Mouse (Mus musculus) small intestine, adult 2 months (tissue): ENCODE measurements at regions not wholly inside any gene's neighbourhood (a gene's known extent, or its start where the extent isn't known, plus 50 kb on each side); places are given as distances from the start of the nearest gene placed in this dataset.

Experiments used
- H3K27ac ChIP-seq: fragments of 200-500 bp; 2 replicates; pipeline ENCODE4 v1.5.1; 2012; ENCODE audit warnings: low read depth, low read length, control low read depth, inconsistent platforms; ENCODE audit not compliant: insufficient read depth
- H3K27me3 ChIP-seq: fragments of 200-500 bp; 2 replicates; pipeline ENCODE4 v1.6.1; 2012; ENCODE audit warnings: mild to moderate bottlenecking, moderate library complexity, low read length, inconsistent platforms; ENCODE audit not compliant: control insufficient read depth, insufficient read depth
- H3K36me3 ChIP-seq: fragments of 200-500 bp; 2 replicates; pipeline ENCODE4 v1.6.1; 2012; ENCODE audit warnings: mild to moderate bottlenecking, low read length, control low read depth, inconsistent platforms; ENCODE audit not compliant: control insufficient read depth, insufficient read depth
- H3K4me1 ChIP-seq: fragments of 200-500 bp; 2 replicates; pipeline ENCODE4 v1.6.1; 2012; ENCODE audit warnings: low read length, inconsistent platforms, mixed read lengths; ENCODE audit not compliant: control insufficient read depth, insufficient read depth, insufficient read length
- H3K4me3 ChIP-seq: fragments of 200-500 bp; 2 replicates; pipeline ENCODE4 v1.5.1; 2012; ENCODE audit warnings: low read depth, mild to moderate bottlenecking, control low read depth, inconsistent platforms, low read length, moderate library complexity
- CTCF ChIP-seq: fragments of 200-500 bp; IDR thresholded peaks from 2 replicates; pipeline ENCODE4 v1.5.1; 2012; ENCODE audit warnings: low read depth, mild to moderate bottlenecking, control low read depth, inconsistent platforms, low read length, moderate library complexity, mixed read lengths; ENCODE audit not compliant: insufficient replicate concordance, insufficient read length; ENCODE audit errors: extremely low read depth
- POLR2A ChIP-seq: fragments of 200-500 bp; IDR thresholded peaks from 2 replicates; pipeline ENCODE4 v1.6.1; 2012; ENCODE audit warnings: low read depth, mild to moderate bottlenecking, control low read depth, inconsistent platforms, low read length, moderate library complexity
- WGBS: fragments of 180-500 bp; shearing (Covaris S2); methylation state at CpG from one replicate; pipeline ENCODE4 v1.1.7; 2018; 5-methylcytosine and 5-hydroxymethylcytosine counted together

DNA sequence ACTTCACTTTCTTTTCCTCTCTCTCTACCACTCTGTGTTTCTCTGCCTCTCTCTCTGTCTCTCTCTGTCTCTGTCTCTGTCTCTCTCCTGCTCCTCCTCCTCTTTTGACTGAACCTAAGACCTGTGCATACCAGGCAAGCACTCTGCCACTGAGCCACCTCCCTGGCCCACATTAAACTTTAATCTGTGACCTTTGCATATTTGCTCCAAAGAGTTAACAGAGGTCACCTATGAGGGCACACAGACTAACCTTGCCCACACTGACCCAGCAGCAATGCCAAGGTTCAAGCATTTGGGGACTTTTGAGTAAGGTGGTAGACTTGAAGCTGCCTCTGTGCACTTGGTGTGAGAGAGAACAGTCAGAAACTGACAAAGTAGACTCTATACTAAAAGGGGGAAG lies 123.4 kb upstream of the Tmem45b start:
- TF ChIP-seq CTCF, result no peak
- no peak for TF ChIP-seq POLR2A
- H3K27ac ChIP-seq, result no peak overlapping the region
- H3K36me3 ChIP-seq, result no peaks in the 10 kb centered on the region
- peaks cover 3% of the 10 kb centered on the region; the same call in 1 of the 2 replicates for H3K4me1 ChIP-seq
- no peaks in the 10 kb centered on the region for H3K27me3 ChIP-seq
- H3K4me3 ChIP-seq, result no peak overlapping the region

GRCm38 (mm10) chr9:31583983-31584382 lies 119.7 kb upstream of the Tmem45b start:
- Histone ChIP-seq H3K4me1 (peaks cover 7% of the 10 kb centered on the region; the same call in 1 of the 2 replicates), H3K36me3 (no peaks in the 10 kb centered on the region), H3K27me3 (no peaks in the 10 kb centered on the region), H3K27ac (no peak overlapping the region), H3K4me3 (no peak overlapping the region)
- 30% methylated on average over 10 of the region's 10 CpGs for WGBS
- TF ChIP-seq CTCF (no peak), POLR2A (no peak)

DNA sequence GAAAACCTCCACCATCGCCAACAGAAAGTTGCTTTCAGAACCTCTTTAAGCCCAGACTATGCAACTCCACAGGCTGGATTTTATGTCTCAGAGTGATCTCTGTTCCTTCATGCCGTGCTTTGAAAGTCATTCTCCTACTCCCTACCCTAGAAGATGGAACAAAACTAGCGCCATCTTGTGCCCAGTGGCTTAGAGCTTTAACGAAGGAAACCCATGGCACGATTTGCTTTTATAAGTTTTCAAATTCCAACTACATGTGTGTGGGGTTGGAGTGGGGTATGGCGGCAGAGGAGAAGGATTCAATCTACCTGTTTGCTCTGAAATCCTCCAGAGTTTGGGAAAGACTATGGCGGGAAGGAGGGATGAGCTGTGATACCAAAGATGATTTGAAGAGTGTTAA lies 118.7 kb upstream of the Tmem45b start:
- H3K4me3 ChIP-seq, result no peak overlapping the region
- no peak for TF ChIP-seq CTCF
- no peak for TF ChIP-seq POLR2A
- H3K4me1 ChIP-seq, result peaks cover 10% of the 10 kb centered on the region; the same call in 1 of the 2 replicates
- H3K27me3 ChIP-seq, result no peaks in the 10 kb centered on the region
- no peaks in the 10 kb centered on the region for H3K36me3 ChIP-seq
- 82% methylated on average over 7 of the region's 7 CpGs for WGBS
- no peak overlapping the region for H3K27ac ChIP-seq

- no peak overlapping the region for H3K27ac ChIP-seq
These were observed 114.4 kb upstream of the Tmem45b start for GRCm38 (mm10) chr9:31578506-31579173.

DNA sequence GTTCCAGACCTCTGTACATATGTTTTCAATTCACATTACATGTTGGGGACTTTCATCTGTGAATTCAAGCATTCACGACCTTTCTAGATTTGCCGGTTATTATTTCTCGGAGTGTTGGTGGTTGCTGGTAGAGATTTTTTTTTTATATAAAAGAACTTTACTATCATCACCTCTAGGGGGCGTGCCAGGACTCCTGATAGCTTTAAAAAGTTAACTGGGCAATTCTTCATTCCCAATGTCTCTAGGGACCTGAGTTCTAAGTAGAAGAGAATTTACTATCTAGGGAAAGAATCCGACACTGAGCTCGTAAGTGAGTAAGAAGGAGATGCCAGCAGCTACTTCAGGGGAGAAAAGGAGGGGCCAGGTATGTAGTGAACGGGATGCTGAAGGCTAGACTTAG lies 112.8 kb upstream of the Tmem45b start:
- Histone ChIP-seq H3K4me3 (no peak overlapping the region), H3K4me1 (peaks cover 8% of the 10 kb centered on the region; the same call in 1 of the 2 replicates), H3K27ac (no peak overlapping the region), H3K36me3 (no peaks in the 10 kb centered on the region), H3K27me3 (no peaks in the 10 kb centered on the region)
- 67% methylated on average over 7 of the region's 7 CpGs for WGBS
- no peak for TF ChIP-seq POLR2A
- no peak for TF ChIP-seq CTCF

More at GRCm38 (mm10) chr9:31578506-31579173, 114.4 kb upstream of the Tmem45b start:
- H3K4me1 ChIP-seq, result peaks cover 8% of the 10 kb centered on the region; the same call in 1 of the 2 replicates
- H3K36me3 ChIP-seq, result no peaks in the 10 kb centered on the region
- WGBS, result 75% methylated on average over 8 of the region's 8 CpGs
- no peak overlapping the region for H3K4me3 ChIP-seq
- no peaks in the 10 kb centered on the region for H3K27me3 ChIP-seq
- TF ChIP-seq CTCF, result no peak
- TF ChIP-seq POLR2A, result no peak

- Histone ChIP-seq H3K4me1 (peaks cover 2% of the 10 kb centered on the region; the same call in 1 of the 2 replicates), H3K27ac (no peak overlapping the region), H3K4me3 (no peak overlapping the region), H3K27me3 (no peaks in the 10 kb centered on the region), H3K36me3 (no peaks in the 10 kb centered on the region)
- TF ChIP-seq POLR2A (no peak), CTCF (no peak)
- 84% methylated on average over 10 of the region's 10 CpGs for WGBS
These were observed 102.8 kb upstream of the Tmem45b start for GRCm38 (mm10) chr9:31567029-31567428.

GRCm38 (mm10) chr9:31566257-31567007 lies 102.2 kb upstream of the Tmem45b start:
- WGBS, result 75% methylated on average over 31 of the region's 31 CpGs
- Histone ChIP-seq H3K27me3 (no peaks in the 10 kb centered on the region), H3K4me3 (no peak overlapping the region), H3K4me1 (peaks cover 2% of the 10 kb centered on the region; the same call in 1 of the 2 replicates), H3K36me3 (no peaks in the 10 kb centered on the region), H3K27ac (no peak overlapping the region)
- no peak for TF ChIP-seq POLR2A
- TF ChIP-seq CTCF, result no peak
